Mouse (Mus musculus): ENCODE data around the gene Ccdc84.
"Not testable (repeated sequence)": the region's sequence is repeated elsewhere in the genome, so short reads cannot be mapped to it uniquely, and the experiment has no call there.

The Ccdc84 gene

GRCm38 (mm10) chr9:44418519-44419385, at the start of gene Ccdc84:
Gene Ccdc84, minus strand, starts transcription at chr9:44418569.
- DNase-seq (ENCODE audit: low read depth, low spot score), result no peak

- no peak for DNase-seq (ENCODE audit: low read depth, low spot score)
Observed at GRCm38 (mm10) chr9:44461950-44462349, 43.6 kb upstream of the Ccdc84 start.

GRCm38 (mm10) chr9:44457035-44457742, 38.8 kb upstream of the Ccdc84 start:
- DNase-seq (ENCODE audit: low read depth, low spot score), result peak; percentile 98

GRCm38 (mm10) chr9:44454891-44455220, 36.5 kb upstream of the Ccdc84 start, which contains the start of gene Upk2:
Gene Upk2, minus strand, starts transcription at chr9:44454976.
- DNase-seq (ENCODE audit: low read depth, low spot score), result no peak

- DNase-seq (ENCODE audit: low read depth, low spot score), result peak; percentile 51
Observed at GRCm38 (mm10) chr9:44454132-44454890, 35.9 kb upstream of the Ccdc84 start.

GRCm38 (mm10) chr9:44450387-44450786, 32.0 kb upstream of the Ccdc84 start:
- no peak for DNase-seq (ENCODE audit: low read depth, low spot score)

GRCm38 (mm10) chr9:44444402-44445025, 26.1 kb upstream of the Ccdc84 start:
- DNase-seq (ENCODE audit: low read depth, low spot score), result not testable (repeated sequence)

- no peak for DNase-seq (ENCODE audit: low read depth, low spot score)
Observed at GRCm38 (mm10) chr9:44440961-44441360, 22.6 kb upstream of the Ccdc84 start, which contains the start of gene Foxr1. Gene Foxr1, minus strand, starts transcription at chr9:44441136.

- DNase-seq (ENCODE audit: low read depth, low spot score), result no peak
Observed at GRCm38 (mm10) chr9:44435747-44436146, 17.4 kb upstream of the Ccdc84 start.

- no peak for DNase-seq (ENCODE audit: low read depth, low spot score)
Observed at GRCm38 (mm10) chr9:44432577-44433185, 14.3 kb upstream of the Ccdc84 start.

- DNase-seq (ENCODE audit: low read depth, low spot score), result no peak
Observed at GRCm38 (mm10) chr9:44423576-44423975, 5.2 kb upstream of the Ccdc84 start.

- no peak for DNase-seq (ENCODE audit: low read depth, low spot score)
Observed at GRCm38 (mm10) chr9:44420280-44420898, 2.0 kb upstream of the Ccdc84 start.

- DNase-seq (ENCODE audit: low read depth, low spot score), result not testable (repeated sequence)
Observed at GRCm38 (mm10) chr9:44419730-44420129, 1.4 kb upstream of the Ccdc84 start.

GRCm38 (mm10) chr9:44417892-44418363, 441 bp downstream of the Ccdc84 start:
- DNase-seq (ENCODE audit: low read depth, low spot score), result peak; percentile 74

GRCm38 (mm10) chr9:44417156-44417891, 1.0 kb downstream of the Ccdc84 start:
- DNase-seq (ENCODE audit: low read depth, low spot score), result no peak

- DNase-seq (ENCODE audit: low read depth, low spot score), result no peak
Observed at GRCm38 (mm10) chr9:44412781-44413180, 5.6 kb downstream of the Ccdc84 start.

GRCm38 (mm10) chr9:44412306-44412705, 6.1 kb downstream of the Ccdc84 start:
- no peak for DNase-seq (ENCODE audit: low read depth, low spot score)

- DNase-seq (ENCODE audit: low read depth, low spot score), result no peak
Observed at GRCm38 (mm10) chr9:44411601-44412130, 6.7 kb downstream of the Ccdc84 start.

GRCm38 (mm10) chr9:44410647-44411336, 7.6 kb downstream of the Ccdc84 start:
- no peak for DNase-seq (ENCODE audit: low read depth, low spot score)
